9 mouse cellular contexts compared by ENCODE assay signal in genomic region chr12:73201587-73201986, GRCm38 (mm10).
A peak's percentile ranks its signal among the peaks of the same experiment; 100 is the strongest.
DNase-seq lines count a peak whose midpoint lies in the region; ATAC-seq and TF ChIP-seq lines count a peak whose summit lies in the region.
"Had no signal": no experiment of that assay in that cellular context is flagged by ENCODE, and none has a peak within 500 bp of the region (broad histone marks: within the 10 kb centered on the region; RNA-seq: fewer than 3 reads in every experiment).

No protein-coding gene starts in this region.

- H3K4me1 ChIP-seq in embryonic facial prominence, embryonic 14.5 days (ENCODE audit: control insufficient read depth, insufficient read depth, low read length): peaks cover 17% of the 10 kb centered on the region
- H3K4me1 ChIP-seq: hindbrain, embryonic 15.5 days had no signal

- TF ChIP-seq POLR2A in myocyte (IDR thresholded peaks at IDR 0.05; ENCODE audit: insufficient read length, low read depth): no peak

- no peak overlapping the region for H3ac ChIP-seq in myocyte (ENCODE audit: control insufficient read depth, insufficient read length)

- 0 out of 2 replicates have a peak, but pooled peaks cover 6% of the 10 kb centered on the region for H3K36me3 ChIP-seq in embryonic facial prominence, embryonic 14.5 days (ENCODE audit: control insufficient read depth, insufficient read depth, low read length)
- H3K36me3 ChIP-seq in myocyte (ENCODE audit: control insufficient read depth, insufficient read depth): no peaks in the 10 kb centered on the region
- H3K36me3 ChIP-seq: hindbrain, embryonic 15.5 days had no signal

- peak; percentile 24 for DNase-seq in layer of hippocampus, adult 9-10 months (ENCODE audit: low spot score)
- DNase-seq in layer of hippocampus, adult 8-10 months (ENCODE audit: low spot score in 2 of 2): no peak
- DNase-seq in MN1 (ENCODE audit: low spot score): peak; percentile 9
- peak; percentile 66 for DNase-seq in embryonic facial prominence, embryonic 14.5 days (ENCODE audit: low spot score)
- DNase-seq in cerebellum, adult 11 months: no peak
- DNase-seq in frontal cortex, postnatal 25 days (ENCODE audit: low spot score in 2 of 2): no peak

- H3K27ac ChIP-seq in embryonic facial prominence, embryonic 14.5 days (replicated peaks; ENCODE audit: low read depth, low read length): peak overlapping the region; percentile 21; the same call in 1 of the 2 replicates
- H3K27ac ChIP-seq: hindbrain, embryonic 15.5 days had no signal

- no peak overlapping the region for H3K4me2 ChIP-seq in embryonic facial prominence, embryonic 14.5 days (ENCODE audit: low read depth, low read length)
- H3K4me2 ChIP-seq in myocyte (ENCODE audit: low read depth): peak overlapping the region; percentile 46
- H3K4me2 ChIP-seq: hindbrain, embryonic 15.5 days; liver, embryonic 11.5 days had no signal

- no peaks in the 10 kb centered on the region for H3K27me3 ChIP-seq in embryonic facial prominence, embryonic 14.5 days (replicated peaks; ENCODE audit: control insufficient read depth, insufficient read depth, low read length)
- no peaks in the 10 kb centered on the region for H3K27me3 ChIP-seq in myocyte (ENCODE audit: control insufficient read depth, insufficient read depth, insufficient read length)
- H3K27me3 ChIP-seq: hindbrain, embryonic 15.5 days had no signal

- H3K9ac ChIP-seq in embryonic facial prominence, embryonic 14.5 days (ENCODE audit: low read depth, low read length): peak overlapping the region; percentile 30; the same call in 1 of the 2 replicates
- H3K9ac ChIP-seq: hindbrain, embryonic 15.5 days had no signal

- WGBS in embryonic facial prominence, embryonic 14.5 days: 20% methylated on average over 3 of the region's 3 CpGs

- H3K79me2 ChIP-seq in myocyte (ENCODE audit: control insufficient read depth, insufficient read depth): peaks cover 14% of the 10 kb centered on the region

- H3K9me3 ChIP-seq in embryonic facial prominence, embryonic 14.5 days (ENCODE audit: control insufficient read depth, low read length): no peaks in the 10 kb centered on the region
- H3K9me3 ChIP-seq: hindbrain, embryonic 15.5 days had no signal

- no peak for ATAC-seq in embryonic facial prominence, embryonic 14.5 days (ENCODE audit: low read depth)

- H3K4me3 ChIP-seq in embryonic facial prominence, embryonic 14.5 days (ENCODE audit: low read depth, low read length): no peak overlapping the region
- H3K4me3 ChIP-seq in myocyte: no peak overlapping the region
- H3K4me3 ChIP-seq: hindbrain, embryonic 15.5 days had no signal

TF ChIP-seq in myocyte, 11 proteins besides CTCF, POLR2A, EP300 and RAD21:
- TF ChIP-seq TCF12 (IDR thresholded peaks at IDR 0.05; ENCODE audit: insufficient read depth, poor library complexity, severe bottlenecking) (no peak), CEBPB (IDR thresholded peaks at IDR 0.05; ENCODE audit: insufficient read depth, poor library complexity, severe bottlenecking) (no peak), USF1 (IDR thresholded peaks at IDR 0.05; ENCODE audit: low read depth) (peak; percentile 65), SRF (IDR thresholded peaks at IDR 0.05; ENCODE audit: control insufficient read depth, insufficient read length, low read depth) (no peak)

Comparison
In these comparisons a context has a peak if more than half of its experiments do, and no peak if none do; other contexts are left out.
1. DNase-seq: peak in layer of hippocampus, adult 9-10 months (single experiment), MN1 (single experiment) and embryonic facial prominence, embryonic 14.5 days (single experiment); none in layer of hippocampus, adult 8-10 months (0 of 2), cerebellum, adult 11 months (single experiment) and frontal cortex, postnatal 25 days (0 of 2).